Mouse (Mus musculus) small intestine, adult 2 months (tissue): Measurements from ENCODE around the gene Psmb11. TPM values are rescaled to one million over a fixed set of nuclear protein-coding genes. Genes with fewer than 3 reads are reported as not detected.

Experiments
- H3K27ac ChIP-seq: fragments of 200-500 bp; 2 replicates; pipeline ENCODE4 v1.5.1; 2012; ENCODE audit warnings: low read depth, low read length, control low read depth, inconsistent platforms; ENCODE audit not compliant: insufficient read depth
- H3K27me3 ChIP-seq: fragments of 200-500 bp; 2 replicates; pipeline ENCODE4 v1.6.1; 2012; ENCODE audit warnings: mild to moderate bottlenecking, moderate library complexity, low read length, inconsistent platforms; ENCODE audit not compliant: control insufficient read depth, insufficient read depth
- H3K36me3 ChIP-seq: fragments of 200-500 bp; 2 replicates; pipeline ENCODE4 v1.6.1; 2012; ENCODE audit warnings: mild to moderate bottlenecking, low read length, control low read depth, inconsistent platforms; ENCODE audit not compliant: control insufficient read depth, insufficient read depth
- H3K4me1 ChIP-seq: fragments of 200-500 bp; 2 replicates; pipeline ENCODE4 v1.6.1; 2012; ENCODE audit warnings: low read length, inconsistent platforms, mixed read lengths; ENCODE audit not compliant: control insufficient read depth, insufficient read depth, insufficient read length
- H3K4me3 ChIP-seq: fragments of 200-500 bp; 2 replicates; pipeline ENCODE4 v1.5.1; 2012; ENCODE audit warnings: low read depth, mild to moderate bottlenecking, control low read depth, inconsistent platforms, low read length, moderate library complexity
- CTCF ChIP-seq: fragments of 200-500 bp; IDR thresholded peaks from 2 replicates; pipeline ENCODE4 v1.5.1; 2012; ENCODE audit warnings: low read depth, mild to moderate bottlenecking, control low read depth, inconsistent platforms, low read length, moderate library complexity, mixed read lengths; ENCODE audit not compliant: insufficient replicate concordance, insufficient read length; ENCODE audit errors: extremely low read depth
- POLR2A ChIP-seq: fragments of 200-500 bp; IDR thresholded peaks from 2 replicates; pipeline ENCODE4 v1.6.1; 2012; ENCODE audit warnings: low read depth, mild to moderate bottlenecking, control low read depth, inconsistent platforms, low read length, moderate library complexity
- WGBS: fragments of 180-500 bp; shearing (Covaris S2); methylation state at CpG from one replicate; pipeline ENCODE4 v1.1.7; 2018; 5-methylcytosine and 5-hydroxymethylcytosine counted together
- polyA plus RNA-seq: library from polyadenylated mRNA; depleted of rRNA; stranded (reverse); fragments of >200 nt; gene quantifications from 2 replicates; pipeline ENCODE4 v1.2.3, GENCODE M21; 2012

Psmb11 gene
- polyA plus RNA-seq, 1 experiment = not detected

DNA sequence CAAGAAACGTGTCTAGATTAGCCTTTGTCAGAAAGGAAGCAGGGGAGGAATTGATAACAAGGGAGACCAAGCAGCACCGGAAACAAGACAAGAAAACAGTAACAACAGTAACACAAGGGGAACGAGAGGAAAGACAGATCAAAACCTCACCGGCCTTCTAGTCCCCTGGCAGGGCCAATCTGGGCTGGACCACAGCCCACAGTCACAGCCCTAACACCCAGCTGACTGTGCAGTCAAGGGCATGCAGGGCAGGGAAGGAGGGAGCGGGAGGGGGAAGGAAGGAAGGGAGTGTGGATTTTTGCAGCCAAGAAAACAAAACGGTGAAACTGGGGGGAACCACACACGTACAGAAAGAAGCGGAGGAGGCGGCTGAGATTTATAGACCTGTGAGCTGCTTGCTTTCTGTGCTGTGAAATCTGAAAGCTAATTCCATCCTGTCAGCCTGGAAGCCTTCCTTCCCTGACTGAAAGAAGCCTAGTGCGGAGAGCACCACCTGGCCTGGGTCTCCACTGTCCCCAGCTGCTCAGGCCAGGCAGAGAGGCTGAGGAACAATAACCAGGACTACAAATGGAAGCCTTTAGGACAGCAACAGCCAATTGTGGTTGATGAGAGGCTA, 28.8 kb upstream of the Psmb11 start:
- TF ChIP-seq POLR2A (no peak), CTCF (no peak)
- no peak overlapping the region for H3K27ac ChIP-seq
- WGBS = 65% methylated on average over 10 of the region's 10 CpGs
- no peak overlapping the region for H3K4me3 ChIP-seq
- no peaks in the 10 kb centered on the region for H3K27me3 ChIP-seq
- H3K4me1 ChIP-seq = no peaks in the 10 kb centered on the region
- H3K36me3 ChIP-seq = peaks cover 6% of the 10 kb centered on the region

DNA sequence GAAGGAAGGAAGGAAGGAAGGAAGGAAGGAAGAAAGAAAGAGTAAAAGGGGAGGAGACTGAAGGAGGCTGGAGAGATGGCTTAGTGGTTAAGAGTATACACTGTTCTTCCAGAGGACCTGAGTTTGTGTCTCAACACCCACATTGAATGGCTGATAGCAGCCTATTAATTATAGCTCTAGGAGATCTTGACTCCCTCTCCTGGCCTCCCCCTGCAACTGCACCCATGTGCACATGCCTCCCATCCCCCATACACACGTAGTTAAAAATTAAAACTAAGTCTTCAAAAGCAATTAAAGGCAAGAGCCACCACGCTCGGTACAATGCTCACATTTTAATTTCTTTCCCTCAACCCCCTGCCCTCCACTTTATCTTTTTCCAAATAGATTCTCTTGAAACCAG, 27.2 kb upstream of the Psmb11 start:
- H3K4me3 ChIP-seq = no peak overlapping the region

GRCm38 (mm10) chr14:54594631-54595414, 26.4 kb upstream of the Psmb11 start:
- TF ChIP-seq CTCF = no peak
- TF ChIP-seq POLR2A = no peak
- Histone ChIP-seq H3K36me3 (peaks cover 6% of the 10 kb centered on the region), H3K27me3 (no peaks in the 10 kb centered on the region), H3K27ac (no peak overlapping the region), H3K4me1 (no peaks in the 10 kb centered on the region), H3K4me3 (no peak overlapping the region)
- WGBS = 88% methylated on average over 28 of the region's 28 CpGs

More for the DNA sequence above, 27.2 kb upstream of the Psmb11 start:
- Histone ChIP-seq H3K27ac (no peak overlapping the region), H3K36me3 (peaks cover 6% of the 10 kb centered on the region), H3K4me1 (no peaks in the 10 kb centered on the region), H3K27me3 (no peaks in the 10 kb centered on the region)
- WGBS = 93% methylated on average over 3 of the region's 3 CpGs
- TF ChIP-seq POLR2A (no peak), CTCF (no peak)

DNA sequence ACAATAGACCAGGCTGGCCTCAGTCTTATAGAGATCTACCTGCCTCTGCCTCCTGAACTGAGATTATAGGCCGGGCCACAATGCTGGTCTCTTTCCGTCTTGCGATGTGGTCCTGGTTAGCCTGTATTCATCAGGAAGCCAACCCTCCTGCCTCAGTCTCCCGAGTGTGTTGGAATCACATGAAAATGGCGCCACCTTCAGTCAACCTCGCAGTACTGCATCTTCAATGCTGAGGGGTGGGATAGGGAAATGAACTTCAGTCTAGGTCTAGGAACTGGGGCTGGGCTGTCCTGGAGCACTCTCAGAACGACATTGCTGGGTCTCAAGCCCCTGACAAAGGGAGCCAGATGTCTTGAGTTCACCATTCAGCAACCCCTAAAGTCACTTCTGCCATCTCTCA, 24.1 kb upstream of the Psmb11 start:
- no peak overlapping the region for H3K4me3 ChIP-seq
- H3K4me1 ChIP-seq = no peaks in the 10 kb centered on the region
- no peaks in the 10 kb centered on the region for H3K27me3 ChIP-seq
- TF ChIP-seq POLR2A (no peak), CTCF (peak; percentile 63; the same call in 1 of the 2 replicates)
- 84% methylated on average over 7 of the region's 7 CpGs for WGBS
- H3K27ac ChIP-seq = no peak overlapping the region
- peaks cover 4% of the 10 kb centered on the region for H3K36me3 ChIP-seq

DNA sequence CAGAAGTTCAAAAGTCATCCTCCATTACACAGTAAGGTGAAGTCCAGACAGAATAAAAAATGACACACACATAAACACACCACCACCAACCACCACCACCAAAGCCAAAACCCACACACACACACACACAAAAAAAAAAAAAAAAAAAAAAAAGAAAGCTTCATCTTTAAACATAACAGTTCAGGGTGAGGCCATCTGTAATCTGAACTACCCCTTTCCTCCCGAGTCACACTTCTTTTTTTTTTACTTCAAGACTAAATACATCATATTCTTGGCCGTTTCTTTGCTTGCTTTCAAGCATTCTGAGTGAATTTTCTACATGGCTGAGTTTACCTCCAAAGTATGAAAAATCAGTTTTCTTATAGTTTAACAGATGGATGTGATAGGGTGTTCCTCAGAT, 19.6 kb upstream of the Psmb11 start:
- TF ChIP-seq POLR2A (no peak), CTCF (no peak)
- Histone ChIP-seq H3K27me3 (no peaks in the 10 kb centered on the region), H3K36me3 (no peaks in the 10 kb centered on the region), H3K27ac (no peak overlapping the region), H3K4me1 (no peaks in the 10 kb centered on the region; the same call in 1 of the 2 replicates), H3K4me3 (no peak overlapping the region)
- 84% methylated on average over 2 of the region's 2 CpGs for WGBS

GRCm38 (mm10) chr14:54602613-54603012, 18.6 kb upstream of the Psmb11 start:
- TF ChIP-seq CTCF (no peak), POLR2A (no peak)
- H3K27ac ChIP-seq = no peak overlapping the region

DNA sequence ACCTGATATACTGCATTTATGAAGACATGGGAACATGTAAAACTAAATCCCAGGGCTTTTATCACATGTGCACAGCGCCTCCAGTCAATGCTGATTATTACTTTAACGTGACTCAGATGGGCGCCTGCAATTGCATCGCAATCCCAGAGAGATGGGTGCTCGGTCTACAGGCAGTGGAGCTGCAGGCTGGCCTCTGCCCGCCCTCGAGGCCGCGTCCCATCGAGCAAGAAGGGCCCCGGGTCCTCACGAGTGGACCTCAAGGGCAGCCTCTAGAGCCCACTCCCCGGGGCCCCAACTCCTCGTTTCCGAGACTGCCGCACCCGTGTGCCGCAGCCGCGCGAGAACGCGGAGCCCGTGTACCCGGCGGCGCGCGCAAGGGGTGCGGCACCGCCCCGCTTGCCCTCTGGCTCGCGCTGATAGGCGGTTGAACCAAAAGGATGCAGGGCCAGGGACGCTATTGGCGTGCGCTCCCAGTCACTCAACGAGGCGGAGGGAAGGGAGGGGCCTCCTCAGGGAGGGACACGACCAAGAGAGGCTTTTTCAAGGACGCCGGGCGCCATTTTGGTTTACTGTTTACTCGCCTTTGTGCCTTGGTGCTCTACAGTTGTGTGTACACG, 18.1 kb upstream of the Psmb11 start:
- TF ChIP-seq CTCF (no peak), POLR2A (peak; percentile 84)
- Histone ChIP-seq H3K27me3 (no peaks in the 10 kb centered on the region), H3K27ac (peak overlapping the region; percentile 79), H3K4me3 (peak overlapping the region; percentile 84), H3K4me1 (no peaks in the 10 kb centered on the region; the same call in 1 of the 2 replicates), H3K36me3 (no peaks in the 10 kb centered on the region)
- WGBS = under 1% methylated on average over 46 of the region's 46 CpGs

More at GRCm38 (mm10) chr14:54602613-54603012, 18.6 kb upstream of the Psmb11 start:
- H3K27me3 ChIP-seq = no peaks in the 10 kb centered on the region
- no peaks in the 10 kb centered on the region for H3K36me3 ChIP-seq
- WGBS = 29% methylated on average over 4 of the region's 4 CpGs
- H3K4me3 ChIP-seq = no peak overlapping the region
- H3K4me1 ChIP-seq = no peaks in the 10 kb centered on the region; the same call in 1 of the 2 replicates
